Mouse (Mus musculus) heart, adult 8-10 months (tissue): Measurements from ENCODE around the gene Mcm10. TPM values are rescaled to one million over a fixed set of nuclear protein-coding genes. Genes with fewer than 3 reads are reported as not detected.

ENCODE experiments used
- DNase-seq: peaks from one replicate; pipeline ENCODE4 v3.0.0; 2022; ENCODE audit warnings: low spot score
- total RNA-seq, 4 experiments: library from RNA; stranded (reverse); gene quantifications; 2 replicates each; pipeline ENCODE4 v1.2.4; 2022

Gene Mcm10
- total RNA-seq, 4 experiments from 2014 or later: 0.22 to 0.72 (median 0.39) TPM

DNA sequence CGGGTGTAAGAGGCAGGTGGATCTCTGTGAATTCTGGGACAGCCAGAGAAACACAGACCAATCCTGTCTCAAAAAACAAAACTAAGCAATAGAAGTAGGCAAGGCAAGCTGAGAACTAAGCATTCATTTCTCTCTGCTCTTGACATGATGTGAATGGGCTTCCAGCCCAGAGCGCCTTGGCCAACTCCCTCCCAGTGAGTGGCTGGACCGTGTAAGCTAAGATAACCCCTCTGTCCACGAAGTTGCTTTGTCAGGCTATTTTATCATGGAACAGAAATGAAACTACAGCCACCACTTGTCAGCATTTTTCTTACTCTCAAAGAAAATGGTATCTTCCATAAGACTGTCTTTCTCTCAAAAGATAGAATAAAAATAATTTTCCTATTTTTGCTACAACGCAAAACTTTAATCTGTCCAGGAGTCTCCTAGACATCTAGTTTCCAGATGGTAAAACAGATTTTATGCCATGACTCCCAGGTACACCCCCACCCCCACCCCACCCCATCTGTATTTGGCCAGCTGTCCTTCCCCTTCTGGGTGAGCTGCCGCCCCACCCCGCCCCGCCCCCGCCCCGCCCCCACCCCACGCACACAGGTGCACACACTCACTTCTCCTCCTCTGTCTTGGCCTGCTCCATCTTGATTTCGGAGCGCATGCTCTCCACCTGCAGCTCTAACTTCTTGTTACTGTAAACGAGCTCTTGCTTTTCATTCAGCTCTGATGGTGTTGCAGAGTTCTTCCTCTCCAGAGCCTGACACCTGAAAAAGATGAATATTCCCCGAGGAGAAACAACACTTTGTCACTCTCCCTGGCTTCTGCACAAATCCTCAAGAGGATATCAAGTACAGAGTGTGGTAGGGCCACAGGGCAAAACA lies 21.2 kb upstream of the Mcm10 start:
- no peak for DNase-seq

DNA sequence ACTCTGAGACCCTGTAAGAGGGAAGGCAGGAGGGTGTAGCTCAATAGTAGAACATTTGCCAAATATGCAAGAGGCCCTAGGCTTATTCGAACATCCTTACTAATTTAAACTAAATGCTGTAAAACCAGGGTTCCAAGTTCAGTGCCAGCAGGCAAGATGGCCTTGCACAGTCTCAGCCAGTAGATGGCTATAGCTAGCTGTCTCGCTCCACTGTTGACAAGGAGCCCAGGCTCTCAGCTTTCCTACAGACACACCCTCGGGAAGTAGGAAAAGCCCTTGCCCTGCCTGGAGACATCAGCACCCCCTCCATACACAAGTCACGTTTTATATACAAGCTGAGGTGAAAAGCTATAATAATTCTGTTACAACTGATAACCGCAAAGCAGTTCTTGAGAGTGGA lies 20.1 kb upstream of the Mcm10 start:
- no peak for DNase-seq

DNA sequence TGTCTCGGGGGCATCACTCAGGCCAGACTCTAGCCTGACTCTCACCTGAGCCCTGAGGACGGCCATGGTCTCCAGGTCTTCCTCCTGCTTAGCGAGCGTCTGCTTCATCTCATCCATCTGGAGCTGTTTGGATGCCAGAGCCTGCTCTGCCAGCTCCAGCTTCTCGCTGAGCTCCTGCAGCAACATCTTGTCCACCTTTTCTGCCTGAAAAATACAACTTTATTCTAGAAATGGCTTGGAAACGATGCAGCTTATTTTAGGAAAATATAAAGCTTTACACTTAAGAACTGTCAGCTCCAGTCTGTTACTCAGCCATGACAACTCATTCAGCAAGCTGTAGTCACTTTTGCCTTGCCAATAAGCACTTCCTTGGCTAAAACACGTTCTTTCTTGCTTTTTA lies 18.6 kb upstream of the Mcm10 start:
- DNase-seq: no peak

DNA sequence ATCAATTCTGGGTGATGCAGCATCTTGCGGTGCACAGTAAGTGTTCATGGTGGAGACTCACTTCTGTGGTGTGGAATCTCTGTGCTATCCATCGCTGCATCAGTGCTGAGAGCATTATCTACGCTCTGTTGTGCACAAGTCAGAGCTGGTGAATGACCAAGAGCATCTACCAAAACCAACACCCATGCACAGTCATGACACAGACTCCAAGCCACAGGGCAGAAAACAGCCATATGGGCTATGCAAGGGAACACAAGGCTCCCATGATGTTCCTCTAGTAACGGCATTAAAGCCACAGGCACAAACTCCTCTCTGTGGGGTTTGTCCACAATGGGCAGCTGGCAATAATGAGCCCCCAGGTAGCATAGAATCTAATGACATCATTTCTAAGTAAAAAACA lies 17.2 kb upstream of the Mcm10 start:
- no peak for DNase-seq

DNA sequence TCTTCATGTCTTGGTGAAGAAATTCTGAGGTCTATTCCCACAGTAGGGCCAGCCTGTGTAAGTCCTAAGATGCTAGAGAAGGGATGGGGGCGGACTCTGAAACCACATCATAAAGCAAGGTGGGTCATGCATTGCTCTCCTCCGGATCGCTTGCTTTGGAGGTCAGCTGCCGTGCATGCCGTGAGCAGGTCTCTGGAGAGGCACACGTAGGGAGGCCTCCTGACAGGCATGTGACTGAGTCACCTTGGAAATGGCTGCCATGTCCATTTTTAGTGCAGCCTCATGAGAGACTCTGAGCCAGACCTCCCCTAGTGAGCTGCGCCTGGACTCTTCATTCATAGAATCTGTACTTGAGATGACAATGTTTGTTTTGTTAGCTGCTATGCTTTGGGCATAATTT lies 15.5 kb upstream of the Mcm10 start:
- peak; percentile 47 for DNase-seq

DNA sequence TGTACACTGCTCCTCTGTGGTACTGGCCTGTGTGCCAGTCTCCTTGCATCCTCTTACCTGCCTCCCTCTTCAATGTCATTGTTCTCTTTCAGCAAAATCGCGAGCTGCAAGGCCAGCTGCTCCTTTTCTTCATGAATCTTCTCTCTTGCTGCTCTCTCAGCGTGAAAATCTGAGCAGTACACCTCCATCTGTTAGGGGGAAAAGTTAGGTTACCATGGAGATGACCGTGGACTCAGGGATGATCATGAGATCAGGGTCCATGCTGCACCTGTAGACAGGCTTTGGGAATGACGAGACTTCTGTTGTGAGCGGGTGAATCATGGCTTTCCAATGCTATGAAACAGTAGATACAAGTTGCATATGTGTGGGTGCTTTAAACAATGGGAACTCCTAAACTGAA lies 14.5 kb upstream of the Mcm10 start:
- DNase-seq: no peak

DNA sequence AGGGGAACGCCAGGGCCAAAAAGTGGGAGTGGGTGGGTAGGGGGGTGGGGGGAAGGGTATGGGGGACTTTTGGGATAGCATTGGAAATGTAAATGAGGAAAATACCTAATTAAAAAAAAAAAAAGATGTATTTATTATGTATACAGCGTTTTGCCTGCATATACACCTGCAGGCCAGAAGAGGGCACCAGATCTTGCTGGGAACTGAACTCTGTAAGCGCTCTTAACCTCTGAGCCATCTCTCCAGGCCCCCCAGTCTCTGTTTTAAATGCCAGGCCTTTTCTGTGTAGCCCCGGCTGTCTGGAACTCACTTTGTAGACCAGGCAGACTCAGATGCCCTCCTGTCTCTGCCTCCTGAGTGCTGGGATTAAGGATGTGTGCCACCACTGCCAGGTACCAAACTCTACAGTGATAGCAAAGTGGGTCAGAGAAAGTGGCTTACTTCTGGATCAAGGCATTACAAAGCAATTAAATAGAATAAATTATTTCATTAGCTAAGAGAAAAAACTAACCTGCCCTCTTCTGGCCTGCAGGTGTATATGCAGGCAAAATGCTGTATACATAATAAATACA lies 12.7 kb upstream of the Mcm10 start:
- DNase-seq: no peak

DNA sequence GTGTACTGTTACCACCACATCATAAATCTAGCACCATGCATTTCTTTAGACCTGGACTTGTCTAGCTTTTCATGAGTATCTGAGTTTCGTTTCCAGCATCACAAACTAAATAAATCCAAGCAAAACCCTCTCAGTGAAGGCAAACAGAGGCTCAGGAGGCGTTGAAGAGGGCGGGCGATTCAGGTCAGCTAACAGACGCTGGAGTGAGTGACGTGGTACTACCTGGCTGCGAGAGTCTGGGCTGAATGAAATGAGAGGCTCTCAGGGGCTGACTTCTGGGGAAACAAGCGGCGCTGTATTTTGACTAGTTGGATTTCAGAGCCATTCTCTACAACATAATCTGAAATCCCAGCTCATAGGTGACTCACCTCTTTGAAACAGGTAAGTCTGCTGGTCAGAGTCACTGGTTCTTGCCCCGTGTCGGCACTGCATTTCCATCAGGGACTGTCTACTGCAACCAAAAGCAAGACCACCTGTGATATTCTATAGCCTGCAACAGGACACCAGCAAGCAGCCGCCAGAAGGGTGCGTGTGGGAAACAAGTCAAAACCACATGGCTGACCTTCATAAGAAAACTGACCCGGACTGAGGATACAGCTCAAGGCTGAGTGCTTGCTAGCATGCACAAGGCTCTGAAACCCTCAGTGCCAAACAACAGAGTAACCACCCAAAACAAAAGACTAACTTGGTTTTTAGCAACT lies 11.3 kb upstream of the Mcm10 start:
- no peak for DNase-seq

DNA sequence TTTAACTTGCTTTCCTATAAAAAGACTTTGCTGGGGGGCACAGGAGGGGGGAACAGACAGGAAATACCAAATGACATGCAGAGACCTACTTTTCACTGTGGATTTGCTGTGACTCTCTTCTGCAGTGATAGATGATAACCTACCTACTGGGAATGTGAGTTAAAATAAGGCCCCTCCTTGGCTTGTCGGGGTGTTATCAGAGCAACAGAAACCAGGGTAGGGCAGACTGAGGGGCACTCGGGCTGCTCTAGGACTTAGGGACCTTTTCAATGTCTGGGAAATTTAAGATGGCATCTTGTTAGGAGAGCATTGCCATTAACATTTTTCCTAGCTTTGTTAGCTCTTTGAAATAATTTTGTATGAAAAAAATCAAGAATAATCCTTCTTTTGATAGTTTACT lies 10.7 kb upstream of the Mcm10 start:
- no peak for DNase-seq

DNA sequence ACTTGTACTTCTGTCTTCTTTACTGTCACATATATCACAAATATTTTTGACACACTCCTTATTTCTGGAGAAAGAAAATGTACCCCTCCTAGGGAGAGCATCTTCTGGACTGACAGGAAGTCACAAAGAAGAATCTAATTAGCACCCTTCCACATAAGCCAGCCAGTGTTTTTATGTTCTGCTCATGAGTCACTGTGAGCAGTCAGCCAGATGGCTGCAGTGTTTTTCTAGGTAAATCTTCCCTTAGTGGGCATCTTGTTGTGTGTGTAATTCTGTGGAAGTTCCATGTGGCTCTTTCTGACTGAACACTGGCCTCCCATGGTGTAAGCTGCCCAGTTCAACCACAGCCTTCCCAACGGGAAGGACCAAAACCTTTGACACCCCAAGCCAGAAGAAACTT lies 7.1 kb upstream of the Mcm10 start:
- DNase-seq: no peak

DNA sequence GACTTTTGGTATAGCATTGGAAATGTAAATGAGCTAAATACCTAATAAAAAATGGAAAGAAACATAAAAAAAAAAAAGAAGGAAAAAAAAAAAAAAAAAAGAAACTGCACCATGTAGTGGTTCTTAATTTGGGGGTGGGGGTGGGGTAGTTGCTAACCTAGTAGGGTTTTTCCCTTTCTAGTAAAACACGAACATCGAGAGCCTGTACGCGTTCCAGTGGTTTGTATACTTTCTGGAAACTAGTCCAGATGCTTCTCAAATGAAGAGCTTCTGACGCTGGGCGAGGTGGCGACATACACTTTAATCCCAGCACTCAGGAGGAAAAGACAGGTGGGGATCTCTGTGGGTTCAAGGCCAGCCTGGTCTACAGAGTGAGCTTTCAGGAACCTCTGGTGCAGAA lies 4.3 kb upstream of the Mcm10 start:
- DNase-seq: no peak

DNA sequence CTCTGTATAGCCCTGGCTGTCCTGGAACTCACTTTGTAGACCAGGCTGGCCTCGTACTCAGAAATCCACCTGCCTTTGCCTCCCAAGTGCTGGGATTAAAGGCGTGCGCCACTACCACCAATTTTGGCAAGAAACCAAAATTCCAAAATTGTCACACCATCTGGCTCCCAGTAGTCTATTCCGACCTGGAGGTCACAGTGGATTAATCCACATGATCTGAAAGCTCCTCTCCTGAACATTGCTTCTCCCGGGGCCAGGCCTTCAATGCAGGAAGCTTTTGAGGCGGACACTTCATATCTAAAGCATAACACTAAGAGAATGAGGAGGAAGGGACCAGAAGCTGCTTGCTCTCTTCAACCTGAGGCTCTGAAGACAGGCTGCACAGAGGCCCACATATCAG lies 2.9 kb upstream of the Mcm10 start:
- no peak for DNase-seq

DNA sequence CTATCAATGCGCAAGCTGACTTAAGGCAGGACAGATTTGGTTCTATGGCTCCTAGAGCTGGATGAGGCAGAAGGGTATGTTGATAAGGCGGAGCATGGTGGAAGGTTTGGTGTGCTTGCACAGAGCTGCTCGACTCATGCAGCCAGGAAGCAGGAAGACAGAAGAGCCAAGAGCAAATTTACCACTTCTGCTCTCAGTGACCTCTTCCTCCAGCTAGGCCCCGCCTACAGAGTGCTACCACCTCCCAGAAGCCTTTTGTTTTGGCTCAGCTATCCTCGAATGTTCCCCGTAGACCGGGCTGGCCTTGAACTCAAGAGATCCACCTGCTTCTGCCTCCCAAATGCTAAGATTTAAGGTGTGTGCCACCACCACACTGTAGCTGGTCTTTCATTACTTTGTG lies 2.0 kb upstream of the Mcm10 start:
- no peak for DNase-seq

DNA sequence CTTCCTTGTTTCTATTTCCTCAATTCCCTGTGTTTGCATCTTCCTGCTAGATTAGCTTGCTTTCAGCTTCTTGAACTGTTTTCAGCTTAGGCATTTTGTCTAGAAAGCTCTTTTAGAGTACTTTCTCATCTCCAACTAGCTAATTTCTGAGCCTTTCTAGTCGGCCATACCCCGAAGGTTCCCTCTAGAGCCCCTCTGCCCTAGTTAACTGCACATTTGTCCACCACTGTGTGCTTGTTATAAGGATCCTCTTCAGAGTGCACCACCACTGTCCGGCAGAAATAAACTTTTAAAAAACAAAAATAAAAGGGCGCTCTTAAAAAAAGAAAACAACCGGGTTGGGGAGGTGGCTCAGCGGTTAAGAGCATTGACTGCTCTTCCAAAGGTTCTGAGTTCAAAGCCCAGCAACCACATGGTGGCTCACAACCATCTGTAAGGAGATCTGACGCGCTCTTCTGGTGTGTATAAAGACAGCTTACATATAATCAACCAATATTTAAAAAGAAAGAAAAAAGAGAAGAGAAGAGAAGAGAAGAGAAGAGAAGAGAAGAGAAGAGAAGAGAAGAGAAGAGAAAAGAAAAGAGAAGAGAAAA lies 597 bp downstream of the Mcm10 start:
- no peak for DNase-seq

DNA sequence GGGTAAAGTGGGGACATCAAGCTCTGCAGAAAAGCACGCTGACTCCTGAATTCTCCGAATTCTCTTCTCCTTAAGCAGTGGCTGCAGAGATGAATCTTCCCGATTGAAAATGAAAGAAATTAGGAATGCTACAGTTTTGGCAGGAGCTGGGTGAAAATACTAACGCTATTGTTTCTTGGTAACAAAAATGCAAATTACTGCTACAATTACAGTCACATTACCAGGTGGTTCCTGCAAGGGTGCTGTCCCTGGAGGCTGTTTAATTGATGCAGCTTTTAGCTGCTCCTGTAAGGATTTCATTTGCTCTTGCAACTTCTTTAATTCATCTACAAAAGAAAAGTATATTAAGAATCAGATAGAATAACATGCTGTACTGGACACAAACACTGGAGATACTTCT lies 5.5 kb downstream of the Mcm10 start:
- DNase-seq: no peak

DNA sequence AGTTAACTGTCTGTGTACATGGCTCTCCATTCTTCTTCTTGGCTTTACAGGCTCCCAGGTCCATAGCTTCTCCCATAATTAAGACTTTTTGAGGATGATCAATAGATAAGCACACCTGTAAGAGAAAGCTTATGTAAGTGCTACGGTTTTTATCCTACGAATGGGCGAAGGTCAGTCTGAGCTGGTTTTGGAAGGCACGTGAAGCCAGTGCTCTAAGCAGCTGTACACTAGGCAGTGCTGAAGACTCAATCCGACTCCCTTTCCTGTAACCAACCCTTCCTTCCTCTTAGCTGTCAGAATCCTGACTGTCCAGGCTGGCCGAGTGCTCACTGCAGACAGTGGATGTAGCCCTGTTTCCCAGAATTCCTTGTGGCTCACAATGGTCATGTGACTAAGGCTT lies 11.3 kb downstream of the Mcm10 start:
- no peak for DNase-seq

DNA sequence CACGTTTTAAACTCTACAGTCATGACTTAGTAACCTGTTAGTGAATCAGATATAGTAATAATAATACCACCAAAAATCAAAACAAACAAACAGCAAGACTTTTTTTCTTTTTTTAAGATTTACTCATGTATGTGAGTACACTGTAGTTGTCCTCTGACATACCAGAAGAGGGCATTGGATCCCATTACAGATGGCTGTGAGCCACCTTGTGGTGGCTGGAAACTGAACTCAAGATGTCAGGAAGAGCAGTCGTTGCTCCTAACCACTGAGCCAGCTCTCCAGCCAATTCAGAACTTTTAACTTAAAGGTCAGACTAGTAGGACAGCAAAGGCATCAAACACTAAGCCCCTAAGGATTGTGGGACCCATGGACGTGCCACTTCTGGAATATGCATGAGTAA lies 13.7 kb downstream of the Mcm10 start:
- no peak for DNase-seq

DNA sequence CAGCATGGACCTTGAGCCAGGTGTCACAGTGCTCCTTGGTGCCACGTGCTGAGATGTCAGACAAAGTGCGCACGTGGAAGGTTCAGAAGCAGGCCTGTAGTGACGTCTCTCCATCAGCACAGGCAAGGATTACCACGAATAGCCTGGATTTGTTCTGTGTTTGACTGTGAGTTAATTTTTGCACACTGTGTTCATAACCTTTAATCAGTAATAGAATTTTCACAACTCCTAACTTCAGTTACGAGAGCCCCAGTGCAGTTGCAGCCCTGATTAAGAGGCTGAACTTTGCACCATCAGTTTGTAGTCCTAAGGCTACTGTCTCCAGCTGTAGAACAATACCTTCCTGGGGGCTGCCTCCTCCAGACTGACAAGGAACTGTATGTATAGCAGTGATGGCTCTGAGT lies 16.2 kb downstream of the Mcm10 start:
- no peak for DNase-seq

DNA sequence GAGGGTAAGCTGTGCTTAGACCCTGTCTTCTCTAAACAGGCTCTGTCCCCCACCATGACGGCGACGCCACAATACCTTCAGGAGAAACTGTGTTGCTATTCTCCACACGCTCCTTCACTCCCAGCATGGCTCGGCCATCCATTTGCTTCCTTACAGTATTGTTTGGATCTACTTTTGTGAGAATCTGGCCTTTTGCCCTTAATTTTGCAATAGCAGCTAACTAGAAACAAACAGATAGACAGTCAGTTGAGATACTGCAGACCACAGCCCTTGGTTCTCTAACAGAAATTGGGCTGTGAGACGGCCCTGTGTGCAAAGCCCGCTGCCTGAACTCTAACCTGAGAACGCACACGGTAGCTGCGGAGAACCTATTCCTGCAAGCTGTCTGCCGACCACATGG lies 16.9 kb downstream of the Mcm10 start:
- DNase-seq: no peak

DNA sequence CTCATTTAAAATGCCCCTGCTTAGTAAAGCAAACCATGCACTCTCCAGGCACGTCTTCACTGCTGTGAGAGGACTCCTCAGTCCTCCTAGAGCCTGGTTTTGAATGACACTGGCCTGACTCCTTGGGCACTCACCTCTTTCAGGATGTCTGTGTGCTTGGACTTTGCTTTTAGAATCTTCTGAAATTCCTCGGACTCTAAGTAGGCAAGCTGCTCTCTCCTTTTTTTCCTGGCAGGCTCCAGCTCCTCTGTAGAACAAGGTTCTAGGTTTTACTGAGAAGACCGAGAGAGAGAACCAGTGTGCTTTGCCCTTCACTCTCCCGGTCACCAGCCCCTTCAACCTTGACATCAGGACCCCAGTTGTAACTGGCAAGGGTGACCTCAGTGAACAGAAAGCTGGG lies 18.2 kb downstream of the Mcm10 start:
- no peak for DNase-seq

DNA sequence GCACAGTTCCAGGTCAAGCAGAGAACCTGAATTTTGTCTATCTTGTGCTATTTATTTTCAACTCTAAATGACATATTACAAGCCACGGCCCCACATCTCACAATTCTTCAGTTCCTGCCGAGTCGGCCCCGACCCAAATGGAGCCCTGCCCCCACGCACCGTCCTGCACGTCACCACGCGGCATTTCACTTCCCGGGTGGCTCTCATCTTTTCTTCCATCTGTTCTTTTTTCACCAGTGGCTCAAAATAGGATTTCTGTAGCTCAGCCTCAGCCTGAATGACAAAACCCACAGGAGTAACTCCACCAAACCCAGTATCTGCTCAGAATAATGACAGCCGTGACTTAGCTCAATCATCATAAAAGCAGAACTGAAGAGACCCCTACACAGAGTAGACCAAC lies 19.0 kb downstream of the Mcm10 start:
- no peak for DNase-seq

DNA sequence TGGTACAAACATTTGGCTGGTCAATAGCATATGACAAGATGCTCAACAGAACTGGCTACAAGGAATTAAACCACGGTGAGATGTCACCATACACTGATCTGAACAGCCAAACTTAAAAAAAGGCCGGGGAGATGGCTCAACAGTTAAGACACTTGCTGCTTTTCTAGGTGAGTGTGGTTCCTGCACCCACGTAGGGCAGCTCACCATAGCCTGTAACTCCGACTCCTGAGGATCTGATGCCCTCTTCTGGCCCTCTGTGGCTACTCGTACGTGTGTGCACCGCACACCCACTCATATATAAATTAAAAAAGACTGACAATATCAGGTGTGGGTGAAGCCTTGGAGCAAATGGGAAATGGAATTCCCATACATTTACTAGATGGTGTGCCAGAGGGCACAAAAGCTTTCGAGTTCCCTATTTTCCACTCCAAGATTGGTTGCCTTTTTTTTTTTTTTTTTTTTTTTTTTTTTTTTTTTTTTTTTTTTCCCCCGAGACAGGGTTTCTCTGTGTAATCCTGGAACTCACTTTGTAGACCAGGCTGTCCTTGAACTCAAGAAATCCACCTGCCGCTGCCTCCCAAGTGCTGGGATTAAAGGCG lies 23.7 kb downstream of the Mcm10 start:
- no peak for DNase-seq
